22 mouse cellular contexts compared by ENCODE assay signal in genomic region chr6:135000272-135000671, GRCm38 (mm10). TPM values are rescaled to one million over a fixed set of nuclear protein-coding genes. Genes with fewer than 3 reads are reported as not detected.
A peak's percentile ranks its signal among the peaks of the same experiment; 100 is the strongest.
DNase-seq lines count a peak whose midpoint lies in the region; ATAC-seq and TF ChIP-seq lines count a peak whose summit lies in the region.
"Had no signal": no experiment of that assay in that cellular context is flagged by ENCODE, and none has a peak within 500 bp of the region (broad histone marks: within the 10 kb centered on the region; RNA-seq: fewer than 3 reads in every experiment).

No protein-coding gene starts in this region.

- TF ChIP-seq POLR2A in heart, adult 2 months (IDR thresholded peaks at IDR 0.05; ENCODE audit: insufficient read depth, low read depth, low read length), result no peak

- no peak for TF ChIP-seq EP300 in heart, adult 2 months (IDR thresholded peaks at IDR 0.05; ENCODE audit: insufficient read depth, low read depth, low read length)
- peak; percentile 100 for TF ChIP-seq EP300 in lung, postnatal 0 days (IDR thresholded peaks at IDR 0.05)

- intact Hi-C loops in heart, adult 2 months (cut with DNase I), result no loop called here

- H3K79me2 ChIP-seq in heart, adult 2 months (replicated peaks; ENCODE audit: control insufficient read depth, insufficient read depth, low read length), result no peaks in the 10 kb centered on the region

- DNase-seq in heart, adult 2 months, result no peak
- DNase-seq in lung, embryonic 14.5 days, result peak; percentile 41
- no peak for DNase-seq in lung, postnatal 4 days
- peak; percentile 51 for DNase-seq in lung, postnatal 0 days (ENCODE audit: low spot score)
- DNase-seq in lung, postnatal 10 days, result no peak
- peak; percentile 29 for DNase-seq in 3T3-L1 (ENCODE audit: low read depth, low spot score)
- no peak for DNase-seq in layer of hippocampus, adult 2 months (ENCODE audit: low spot score in 2 of 2)
- DNase-seq: adrenal gland, adult 2 months; adrenal gland, postnatal 10 days; adrenal gland, postnatal 25 days; cerebellum, adult 11 months; cerebellum, adult 18-20 months; cerebellum, adult 8-10 months; cerebellum, adult 9-11 months; cerebellum, postnatal 14 days; cerebellum, postnatal 36 days; embryo, embryonic 11 days had no signal

- no peak overlapping the region for H3K27ac ChIP-seq in heart, embryonic 11.5 days (ENCODE audit: low read depth, low read length)
- H3K27ac ChIP-seq in heart, adult 2 months, result no peak overlapping the region
- peak overlapping the region; percentile 42 for H3K27ac ChIP-seq in lung, embryonic 14.5 days (ENCODE audit: low read depth)
- H3K27ac ChIP-seq in lung, postnatal 0 days (ENCODE audit: low read length), result peak overlapping the region; percentile 43; the same call in 1 of the 2 replicates
- H3K27ac ChIP-seq in layer of hippocampus, adult 2 months, result no peak overlapping the region
- H3K27ac ChIP-seq: embryonic facial prominence, embryonic 13.5 days; embryonic facial prominence, embryonic 15.5 days; forebrain, embryonic 13.5 days; forebrain, embryonic 15.5 days had no signal

- 0 out of 2 replicates have a peak overlapping the region, but pooled peaks have one; percentile 22 for H3K9ac ChIP-seq in heart, embryonic 11.5 days (ENCODE audit: low read depth, low read length)
- H3K9ac ChIP-seq in heart, adult 2 months (ENCODE audit: low read depth, low read length), result no peak overlapping the region
- H3K9ac ChIP-seq in lung, embryonic 14.5 days, result no peak overlapping the region; the same call in 1 of the 2 replicates
- no peak overlapping the region for H3K9ac ChIP-seq in lung, postnatal 0 days (replicated peaks; ENCODE audit: low read depth)
- H3K9ac ChIP-seq: embryonic facial prominence, embryonic 13.5 days; embryonic facial prominence, embryonic 15.5 days; forebrain, embryonic 13.5 days; forebrain, embryonic 15.5 days had no signal

- no peak for TF ChIP-seq CTCF in heart, adult 2 months (IDR thresholded peaks at IDR 0.05)
- no peak for TF ChIP-seq CTCF in lung, embryonic 14.5 days (IDR thresholded peaks at IDR 0.05; ENCODE audit: low read depth)
- TF ChIP-seq CTCF in lung, postnatal 0 days (IDR thresholded peaks at IDR 0.05), result no peak
- TF ChIP-seq CTCF in layer of hippocampus, adult 2 months (conservative IDR thresholded peaks at IDR 0.05), result no peak

- ATAC-seq in heart, embryonic 11.5 days (replicated peaks; ENCODE audit: insufficient number of reproducible peaks, low FRiP score, low TSS enrichment), result no peak
- peak; percentile 60 for ATAC-seq in lung, embryonic 14.5 days (ENCODE audit: insufficient read depth)
- peak; percentile 93 for ATAC-seq in lung, postnatal 0 days
- ATAC-seq: forebrain, embryonic 13.5 days; forebrain, embryonic 15.5 days had no signal

- peaks cover 3% of the 10 kb centered on the region; the same call in 1 of the 2 replicates for H3K4me1 ChIP-seq in heart, embryonic 11.5 days (ENCODE audit: control insufficient read depth, insufficient read depth, low read length)
- no peaks in the 10 kb centered on the region for H3K4me1 ChIP-seq in heart, adult 2 months (ENCODE audit: control insufficient read depth, insufficient read depth, low read length)
- H3K4me1 ChIP-seq in lung, embryonic 14.5 days (ENCODE audit: insufficient read depth), result no peaks in the 10 kb centered on the region
- H3K4me1 ChIP-seq in lung, postnatal 0 days (ENCODE audit: insufficient read depth, low read depth, low read length), result no peaks in the 10 kb centered on the region
- H3K4me1 ChIP-seq: embryonic facial prominence, embryonic 13.5 days; embryonic facial prominence, embryonic 15.5 days; forebrain, embryonic 13.5 days; forebrain, embryonic 15.5 days had no signal

- no peak overlapping the region for H3K4me2 ChIP-seq in heart, embryonic 11.5 days
- H3K4me2 ChIP-seq in lung, embryonic 14.5 days, result 0 out of 2 replicates have a peak overlapping the region, but pooled peaks have one; percentile 27
- H3K4me2 ChIP-seq in lung, postnatal 0 days (replicated peaks; ENCODE audit: low read depth, low read length), result no peak overlapping the region
- H3K4me2 ChIP-seq: embryonic facial prominence, embryonic 13.5 days; embryonic facial prominence, embryonic 15.5 days; forebrain, embryonic 13.5 days; forebrain, embryonic 15.5 days had no signal

- 39% methylated on average over 4 of the region's 4 CpGs for WGBS in heart, embryonic 11.5 days (ENCODE audit: insufficient replicate concordance)
- WGBS in heart, adult 2 months, result 42% methylated on average over 4 of the region's 4 CpGs
- WGBS in lung, embryonic 14.5 days, result 34% methylated on average over 4 of the region's 4 CpGs
- WGBS in lung, postnatal 0 days, result 40% methylated on average over 4 of the region's 4 CpGs

- H3K36me3 ChIP-seq in heart, embryonic 11.5 days (ENCODE audit: control insufficient read depth, insufficient read depth, low read length), result no peaks in the 10 kb centered on the region
- H3K36me3 ChIP-seq in heart, adult 2 months (ENCODE audit: control insufficient read depth, insufficient read depth, low read length), result no peaks in the 10 kb centered on the region
- no peaks in the 10 kb centered on the region for H3K36me3 ChIP-seq in lung, embryonic 14.5 days (ENCODE audit: insufficient read depth)
- no peaks in the 10 kb centered on the region for H3K36me3 ChIP-seq in lung, postnatal 0 days (ENCODE audit: insufficient read depth, low read length)
- H3K36me3 ChIP-seq: embryonic facial prominence, embryonic 13.5 days; embryonic facial prominence, embryonic 15.5 days; forebrain, embryonic 15.5 days had no signal

- no peak overlapping the region for H3K4me3 ChIP-seq in heart, embryonic 11.5 days (ENCODE audit: low read depth, low read length)
- H3K4me3 ChIP-seq in heart, adult 2 months, result no peak overlapping the region
- H3K4me3 ChIP-seq in lung, embryonic 14.5 days (ENCODE audit: low read depth, low read length), result no peak overlapping the region
- H3K4me3 ChIP-seq in lung, postnatal 0 days (ENCODE audit: low read depth, low read length), result no peak overlapping the region
- no peak overlapping the region for H3K4me3 ChIP-seq in layer of hippocampus, adult 2 months
- H3K4me3 ChIP-seq: embryonic facial prominence, embryonic 13.5 days; embryonic facial prominence, embryonic 15.5 days; forebrain, embryonic 13.5 days; forebrain, embryonic 15.5 days had no signal

- H3K27me3 ChIP-seq in heart, embryonic 11.5 days (ENCODE audit: control insufficient read depth, insufficient read depth, low read length), result no peaks in the 10 kb centered on the region
- no peaks in the 10 kb centered on the region for H3K27me3 ChIP-seq in heart, adult 2 months (ENCODE audit: control insufficient read depth, insufficient read depth, low read length)
- H3K27me3 ChIP-seq in lung, embryonic 14.5 days (ENCODE audit: insufficient read depth, low read length), result no peaks in the 10 kb centered on the region
- no peaks in the 10 kb centered on the region for H3K27me3 ChIP-seq in lung, postnatal 0 days (replicated peaks; ENCODE audit: insufficient read depth, low read length)
- H3K27me3 ChIP-seq: embryonic facial prominence, embryonic 13.5 days; embryonic facial prominence, embryonic 15.5 days; forebrain, embryonic 13.5 days; forebrain, embryonic 15.5 days had no signal

- H3K9me3 ChIP-seq in heart, embryonic 11.5 days (replicated peaks; ENCODE audit: control insufficient read depth, low read length), result no peaks in the 10 kb centered on the region
- no peaks in the 10 kb centered on the region for H3K9me3 ChIP-seq in lung, embryonic 14.5 days (ENCODE audit: low read depth, low read length)
- no peaks in the 10 kb centered on the region for H3K9me3 ChIP-seq in lung, postnatal 0 days (ENCODE audit: low read length)
- H3K9me3 ChIP-seq: embryonic facial prominence, embryonic 13.5 days; embryonic facial prominence, embryonic 15.5 days; forebrain, embryonic 13.5 days; forebrain, embryonic 15.5 days had no signal

RNA-seq across cellular contexts. Expression of gene Ddx47, which starts 11.1 kb away (rescaled TPM):
- 74.6 and 78.3 TPM in 2 replicates for polyA plus RNA-seq in heart, embryonic 11.5 days (2014; fragmentation: Nextera tagmentation; extraction: Ambion mirVana)
- 10 to 100 TPM; 38.1 to 40.3 TPM for total RNA-seq in heart, adult 2 months (2021)
- 32.2 and 53.1 TPM in 2 replicates for polyA plus RNA-seq in heart, adult 2 months (2012; rRNA removed)
- 119 and 120 TPM in 2 replicates for polyA plus RNA-seq in lung, embryonic 14.5 days (2014; fragmentation: Nextera tagmentation; extraction: Ambion mirVana)
- 91.6 and 97.1 TPM in 2 replicates for polyA plus RNA-seq in lung, postnatal 0 days (2015; fragmentation: Nextera tagmentation; extraction: Ambion mirVana)
- total RNA-seq in layer of hippocampus, adult 2 months (2021), result 10 to 100 TPM; 58.9 to 60.5 TPM

RNA-seq across cellular contexts. Expression of gene Apold1, which starts 18.8 kb away (rescaled TPM):
- 4.3 TPM in 2 replicates for polyA plus RNA-seq in heart, embryonic 11.5 days (2014; fragmentation: Nextera tagmentation; extraction: Ambion mirVana)
- 1 to 10 TPM; 6.9 to 9.3 TPM for total RNA-seq in heart, adult 2 months (2021)
- polyA plus RNA-seq in heart, adult 2 months (2012; rRNA removed), result 3.6 and 4.4 TPM in 2 replicates
- polyA plus RNA-seq in lung, embryonic 14.5 days (2014; fragmentation: Nextera tagmentation; extraction: Ambion mirVana), result 0.43 and 0.83 TPM in 2 replicates
- 3.5 and 4.2 TPM in 2 replicates for polyA plus RNA-seq in lung, postnatal 0 days (2015; fragmentation: Nextera tagmentation; extraction: Ambion mirVana)
- total RNA-seq in layer of hippocampus, adult 2 months (2021), result 1 to 10 TPM; 1.9 to 2.5 TPM

Comparison
In these comparisons a context has a peak if more than half of its experiments do, and no peak if none do; other contexts are left out.
1. DNase-seq: peak in lung, embryonic 14.5 days (single experiment), lung, postnatal 0 days (single experiment) and 3T3-L1 (single experiment); none in heart, adult 2 months (0 of 2), lung, postnatal 4 days (0 of 2), lung, postnatal 10 days (single experiment) and layer of hippocampus, adult 2 months (0 of 2).
2. H3K27ac ChIP-seq: peak in lung, embryonic 14.5 days (single experiment) and lung, postnatal 0 days (single experiment); none in heart, embryonic 11.5 days (single experiment), heart, adult 2 months (single experiment) and layer of hippocampus, adult 2 months (single experiment).